Mouse (Mus musculus) frontal cortex, postnatal 14 days (tissue): Measurements from ENCODE around the gene Mdm2.

Experiments
- DNase-seq, 2 experiments: peaks; one replicate each; pipeline ENCODE4 v3.0.0; 2022; ENCODE audit warnings: low spot score in 2 of 2

Mdm2 gene

DNA sequence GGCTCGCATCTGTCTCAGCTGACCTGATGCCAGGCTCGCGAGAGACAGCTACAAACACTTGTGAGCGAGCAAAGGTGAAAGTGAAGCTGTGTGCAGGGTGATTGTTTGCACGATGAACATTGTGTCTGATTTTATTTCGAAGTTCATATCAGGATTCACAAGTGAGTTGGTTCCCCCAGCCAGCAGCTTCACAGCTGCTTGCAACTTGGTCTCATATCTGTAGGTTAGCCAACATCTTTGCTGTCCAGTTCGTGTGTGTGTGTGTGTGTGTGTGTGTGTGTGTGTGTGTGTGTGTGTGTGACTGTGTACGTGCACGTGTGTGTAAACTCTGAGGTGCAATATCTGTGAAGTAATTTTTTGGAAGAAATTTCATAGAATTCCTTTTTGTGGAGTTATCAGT is 55.1 kb downstream of the Mdm2 start:
- DNase-seq = no peak

- DNase-seq = no peak
Measured at GRCm38 (mm10) chr10:117654576-117655123, 55.9 kb downstream of the Mdm2 start.

GRCm38 (mm10) chr10:117653779-117654173 is 56.8 kb downstream of the Mdm2 start:
- no peak for DNase-seq

GRCm38 (mm10) chr10:117652930-117653778 is 57.4 kb downstream of the Mdm2 start:
- DNase-seq = no peak

DNA sequence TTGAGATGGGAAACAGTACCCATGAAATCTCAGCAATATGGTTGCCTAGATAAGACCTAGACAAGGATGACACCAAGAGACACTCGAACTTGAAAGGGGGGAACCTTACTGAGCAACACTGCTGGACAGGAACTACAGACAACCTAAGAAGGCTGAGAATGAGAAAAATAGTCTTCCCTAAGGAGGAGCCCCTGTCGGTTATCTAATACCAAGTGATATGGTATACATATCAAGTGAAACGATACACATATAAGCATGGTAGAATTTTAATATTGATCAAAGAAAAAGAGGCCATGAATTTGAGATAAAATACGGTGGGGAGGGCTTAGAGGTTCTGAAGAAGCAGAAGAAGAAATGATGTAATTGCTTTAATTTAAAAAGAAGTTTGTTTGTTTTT is 58.2 kb downstream of the Mdm2 start:
- DNase-seq = no peak

DNA sequence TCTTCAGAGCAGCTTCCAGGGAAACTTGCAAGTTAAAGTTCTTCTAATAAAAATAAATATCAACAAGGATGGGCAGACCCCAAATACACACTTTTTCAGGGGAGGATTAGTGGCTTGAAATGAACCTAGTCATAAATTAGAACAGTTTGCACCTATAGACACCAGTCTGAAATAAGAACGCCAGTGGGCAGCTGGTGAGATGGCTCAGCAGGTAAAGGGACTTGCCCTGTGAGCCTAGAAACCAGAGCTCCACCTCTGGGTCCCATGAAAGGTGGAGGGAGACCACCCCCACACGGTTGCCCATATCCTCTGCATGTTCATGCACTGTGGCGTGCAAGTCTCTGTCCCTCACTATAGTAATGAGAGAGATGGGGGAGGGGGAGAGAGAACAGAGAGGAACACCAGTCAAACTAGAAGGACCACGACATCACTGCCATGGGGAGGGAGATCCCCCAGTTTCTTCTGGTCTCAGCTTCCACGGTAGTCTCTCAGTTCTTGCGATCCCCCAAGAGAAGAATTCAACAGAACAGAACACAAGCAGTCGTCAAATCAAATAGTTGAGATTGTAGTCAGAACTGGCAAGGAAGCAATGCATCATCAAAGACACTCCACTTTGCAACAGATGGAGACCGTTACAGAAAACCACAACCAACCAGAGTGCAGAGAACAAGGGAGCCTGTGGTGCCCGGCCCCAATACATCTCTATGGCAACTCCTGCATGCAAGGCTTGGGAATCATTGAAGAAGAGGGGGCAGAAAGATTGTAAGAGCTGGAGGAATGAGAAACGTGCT is 58.8 kb downstream of the Mdm2 start:
- DNase-seq = no peak

GRCm38 (mm10) chr10:117650725-117651124 is 59.8 kb downstream of the Mdm2 start:
- no peak for DNase-seq

- no peak for DNase-seq
Measured at GRCm38 (mm10) chr10:117650042-117650655, 60.4 kb downstream of the Mdm2 start.

DNA sequence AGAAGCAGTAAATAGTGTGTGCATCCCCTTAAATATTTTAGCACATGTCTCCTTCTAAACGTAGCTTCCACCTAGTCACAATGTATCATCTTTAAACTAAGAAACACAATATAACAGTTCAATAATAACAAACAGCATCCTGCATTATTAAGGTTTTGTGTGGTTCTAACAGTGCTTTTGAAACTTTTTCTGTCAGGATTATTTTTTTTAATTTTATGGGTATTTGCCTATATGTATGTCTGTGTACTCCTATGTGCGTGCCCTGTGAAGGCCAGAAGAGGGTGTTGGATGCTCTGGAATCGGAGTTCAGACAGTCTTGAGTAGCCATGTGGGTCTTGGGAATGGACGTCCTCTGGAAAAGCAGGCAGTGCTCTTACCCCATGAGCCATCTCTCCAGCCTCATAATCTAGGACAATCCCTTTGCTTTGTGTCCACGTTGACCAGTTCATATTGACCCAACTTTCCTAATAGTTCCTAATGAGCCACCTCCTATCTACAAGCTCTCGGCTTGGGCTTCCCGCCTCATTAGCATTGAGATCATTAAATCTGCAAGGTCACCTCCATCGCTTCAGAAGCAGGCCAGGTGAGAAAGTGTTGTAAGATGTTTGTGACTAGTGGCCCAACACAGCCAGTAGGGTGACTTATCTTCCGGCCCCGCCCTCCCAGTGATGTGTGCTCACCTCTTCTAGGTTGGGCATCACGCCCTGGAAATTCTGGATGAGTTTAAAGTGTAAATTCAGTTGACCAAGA is 61.1 kb downstream of the Mdm2 start:
- no peak for DNase-seq

GRCm38 (mm10) chr10:117648643-117649042 is 61.9 kb downstream of the Mdm2 start:
- DNase-seq = no peak

DNA sequence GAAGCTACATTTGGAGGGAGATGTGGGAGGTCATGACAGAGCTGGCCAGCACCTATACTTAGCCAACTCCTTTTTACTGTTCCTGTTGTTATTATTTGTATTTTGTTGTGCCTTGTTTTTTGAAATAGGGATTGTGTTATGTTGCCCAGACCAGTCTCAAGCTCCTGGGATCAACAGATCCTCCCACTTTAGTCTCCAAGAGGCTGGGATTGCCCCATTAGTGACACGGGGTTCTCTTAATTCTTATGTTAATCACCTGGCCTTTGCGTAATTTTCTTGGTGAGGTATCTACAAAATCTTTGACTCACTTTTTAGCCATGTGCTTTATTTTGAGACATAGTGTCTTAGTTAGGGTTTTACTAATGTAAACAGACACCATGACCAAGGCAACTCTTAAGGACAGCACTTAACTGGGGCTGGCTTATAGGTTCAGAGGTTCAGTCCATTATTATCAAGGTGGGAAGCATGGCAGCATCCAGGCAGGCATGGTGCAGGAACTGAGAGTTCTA is 62.5 kb downstream of the Mdm2 start:
- DNase-seq = no peak

DNA sequence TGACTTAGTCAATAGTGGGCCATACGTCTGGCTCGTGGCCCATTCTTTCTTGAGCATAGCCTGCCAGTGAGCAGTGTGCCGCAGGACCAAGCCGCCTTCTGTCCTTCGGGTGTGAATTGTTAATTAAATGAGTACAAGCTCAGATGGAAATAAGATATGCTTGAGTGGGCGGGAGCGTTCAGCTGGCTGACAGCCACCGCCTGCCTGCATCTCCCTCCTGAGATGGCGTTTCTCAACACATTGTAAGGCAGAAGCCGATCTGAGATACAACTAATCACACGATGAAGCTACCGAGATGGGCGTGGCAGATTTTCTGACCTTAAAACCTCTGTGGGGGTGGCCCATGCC is 63.4 kb downstream of the Mdm2 start:
- DNase-seq = peak; percentile 35 to 47

DNA sequence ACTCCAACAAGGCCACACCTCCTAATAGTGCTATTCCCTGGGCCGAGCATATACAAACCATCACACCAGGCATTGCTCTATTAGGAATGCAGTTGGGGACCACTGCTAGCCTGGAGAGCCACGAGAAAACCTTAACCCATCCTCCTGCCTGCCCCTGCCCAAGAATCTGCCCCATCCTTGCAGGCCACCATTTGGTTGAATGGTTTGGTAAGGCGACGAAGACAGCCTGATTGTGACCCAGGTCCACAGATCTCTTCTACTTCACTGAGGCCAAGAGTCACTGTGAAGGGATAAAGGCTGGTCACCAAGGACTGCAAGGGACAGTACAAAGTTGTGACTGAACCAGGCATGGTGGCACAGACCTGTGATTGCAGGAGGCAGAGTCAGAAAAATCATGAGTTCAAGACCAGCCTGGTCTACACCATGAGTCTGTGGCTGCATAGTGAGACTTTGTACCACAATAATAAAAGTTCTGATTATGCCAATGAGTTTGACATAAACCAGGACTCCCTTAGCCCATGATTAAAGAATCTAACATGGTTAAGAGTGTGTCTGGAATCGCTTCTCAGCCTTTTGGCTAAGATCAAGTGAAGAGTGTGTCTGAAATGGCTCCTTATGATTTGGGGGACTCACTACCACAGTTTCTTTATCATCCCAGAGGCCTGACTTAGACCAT is 63.9 kb downstream of the Mdm2 start:
- no peak for DNase-seq

DNA sequence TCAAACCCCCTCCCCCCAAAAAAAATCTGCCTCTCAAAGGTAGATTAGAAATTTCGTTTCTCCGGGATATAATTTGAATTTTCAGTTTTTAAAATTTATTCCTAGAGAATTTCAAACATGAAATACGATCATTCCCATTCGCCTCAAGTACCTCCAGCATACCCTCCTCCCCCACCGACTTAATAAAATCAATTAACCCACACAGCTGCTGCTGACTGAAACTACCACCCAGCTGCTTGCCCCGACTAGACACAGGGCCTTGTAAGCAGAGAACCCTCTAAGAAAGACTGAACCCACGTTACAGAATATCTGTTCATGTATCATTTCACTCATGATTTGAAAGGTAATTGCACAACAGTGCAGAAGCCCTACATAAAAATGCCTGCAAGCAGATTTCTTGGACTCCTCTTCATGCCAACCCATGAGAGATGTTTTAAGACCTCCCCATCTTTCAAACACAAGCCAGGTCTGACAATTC is 65.0 kb downstream of the Mdm2 start:
- no peak for DNase-seq

DNA sequence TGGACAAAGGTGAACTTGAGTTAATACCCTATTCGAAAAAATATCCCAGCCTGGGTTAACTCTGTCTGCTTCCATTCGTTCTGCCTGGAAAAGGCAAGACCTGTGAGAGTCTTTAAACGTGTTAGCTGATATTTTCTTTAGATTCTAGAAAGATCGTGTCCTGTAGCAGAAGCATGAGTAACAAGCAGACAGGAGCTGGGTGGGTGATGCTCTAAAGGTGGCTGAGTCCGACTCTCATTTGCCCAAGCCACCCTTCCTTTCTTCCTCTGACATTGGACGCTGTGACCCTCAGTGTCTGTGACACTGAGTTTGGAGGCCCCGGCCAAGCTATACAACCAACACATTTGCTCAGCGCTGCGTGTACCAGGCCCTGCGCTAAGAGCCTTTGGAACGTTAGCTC is 65.7 kb downstream of the Mdm2 start:
- DNase-seq = no peak

DNA sequence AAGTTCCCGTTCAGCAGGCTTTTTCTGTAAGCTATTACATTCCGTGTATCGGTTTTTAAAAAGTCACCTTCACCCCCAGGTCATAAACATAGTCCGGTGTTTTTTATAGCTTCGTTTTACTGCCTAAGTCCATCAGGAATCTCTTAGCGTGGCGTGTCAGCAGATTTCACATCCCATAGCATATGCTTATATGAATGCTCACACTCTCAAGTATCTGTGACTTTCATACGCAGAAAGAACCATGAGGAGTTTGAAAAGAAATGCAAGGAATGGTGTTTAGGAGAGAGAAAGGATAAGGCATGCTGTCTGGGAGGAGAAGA is 66.2 kb downstream of the Mdm2 start:
- DNase-seq = no peak

DNA sequence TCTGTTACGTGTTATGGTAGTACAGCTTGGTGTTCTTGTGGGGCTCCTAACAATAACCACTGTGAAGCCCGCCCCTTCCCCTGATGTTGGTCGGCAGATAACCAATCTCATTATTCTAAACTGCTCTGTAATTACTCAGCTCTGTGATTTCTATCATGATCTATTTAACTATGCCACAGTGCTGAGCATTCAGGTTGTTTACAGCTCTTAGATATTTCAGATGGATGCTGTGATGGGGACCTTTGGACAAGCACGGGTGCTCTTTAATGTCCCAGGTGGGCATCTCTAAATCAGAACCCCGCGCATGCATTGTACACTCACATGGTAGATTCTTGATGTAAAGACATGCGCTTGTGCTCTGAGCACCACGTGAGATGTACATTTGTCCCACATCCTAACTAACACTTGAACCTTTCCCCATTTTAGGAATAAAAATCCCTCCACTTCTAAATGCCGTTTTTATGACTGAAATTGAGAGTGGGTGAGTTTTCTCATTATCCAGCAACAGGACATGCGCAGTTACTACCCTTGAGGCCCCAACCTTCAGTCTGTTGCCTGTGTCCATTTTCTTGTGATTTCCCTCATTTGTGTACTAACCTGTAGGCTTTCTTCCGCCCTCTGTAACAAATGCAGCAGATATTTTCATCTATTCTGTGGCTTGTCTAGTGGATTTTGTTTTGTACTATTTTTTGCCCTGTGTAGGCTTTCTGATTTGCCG is 66.7 kb downstream of the Mdm2 start:
- no peak for DNase-seq

- DNase-seq = no peak
Measured at GRCm38 (mm10) chr10:117643302-117643701, 67.3 kb downstream of the Mdm2 start.

GRCm38 (mm10) chr10:117642491-117643262 is 67.9 kb downstream of the Mdm2 start:
- no peak for DNase-seq

DNA sequence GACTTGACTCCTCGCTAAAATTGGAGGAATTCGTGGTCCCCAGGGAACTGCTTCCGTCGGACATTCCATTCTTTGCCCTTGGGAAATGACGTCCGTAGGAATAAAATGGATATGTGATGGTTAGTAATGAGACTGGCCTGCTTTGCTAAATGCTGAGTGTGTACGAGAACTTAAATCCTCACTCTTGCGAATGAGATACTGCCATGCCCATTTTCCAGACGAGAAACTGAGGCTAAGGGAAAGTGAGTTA is 68.4 kb downstream of the Mdm2 start:
- no peak for DNase-seq
